Mouse (Mus musculus) ES-E14 (cell line): Measurements from ENCODE around the gene Chac2. TPM values are rescaled to one million over a fixed set of nuclear protein-coding genes. Genes with fewer than 3 reads are reported as not detected.

Experiments
- DNase-seq: peaks from one replicate; pipeline ENCODE4 v3.0.0-alpha.2; 2013; ENCODE audit warnings: low read depth, low spot score
- H3K27ac ChIP-seq: 2 replicates; pipeline ENCODE4 v1.5.1; 2012; ENCODE audit warnings: low read depth, mild to moderate bottlenecking, low read length, moderate library complexity, mixed read lengths; ENCODE audit not compliant: poor library complexity, insufficient read depth, severe bottlenecking
- H3K36me3 ChIP-seq: 2 replicates; pipeline ENCODE4 v1.6.1; 2012; ENCODE audit warnings: mild to moderate bottlenecking, low read length, moderate library complexity, mixed read lengths; ENCODE audit not compliant: control insufficient read depth, poor library complexity, insufficient read depth, severe bottlenecking
- H3K4me1 ChIP-seq, 2 experiments: fragments of 150-350 bp in 1 of 2; sonication (generic) in 1 of 2; 2 replicates each; pipeline ENCODE4 v1.6.1; 2012; ENCODE audit warnings: low read length in 2 of 2, mild to moderate bottlenecking in 1 of 2, mixed read lengths in 1 of 2; ENCODE audit not compliant: control insufficient read depth in 2 of 2, insufficient read depth in 2 of 2, poor library complexity in 1 of 2
- H3K4me3 ChIP-seq, 2 experiments: fragments of 150-350 bp in 1 of 2; sonication (generic) in 1 of 2; 2 replicates each; pipeline ENCODE4 v1.5.1; 2012; ENCODE audit warnings: low read length in 2 of 2, low read depth in 1 of 2, mild to moderate bottlenecking in 1 of 2, mixed read lengths in 1 of 2; ENCODE audit not compliant: insufficient read depth in 1 of 2, poor library complexity in 1 of 2, severe bottlenecking in 1 of 2
- H3K9ac ChIP-seq: 2 replicates; pipeline ENCODE4 v1.6.1; 2012; ENCODE audit warnings: low read depth, mild to moderate bottlenecking, low read length, mixed read lengths; ENCODE audit not compliant: poor library complexity, insufficient read depth, severe bottlenecking
- H3K9me3 ChIP-seq: fragments of 150-350 bp; sonication (generic); 2 replicates; pipeline ENCODE4 v1.6.1; 2012; ENCODE audit warnings: low read depth, mild to moderate bottlenecking, low read length; ENCODE audit not compliant: control insufficient read depth, insufficient read depth
- CHD2 ChIP-seq: IDR thresholded peaks from 2 replicates; pipeline ENCODE4 v1.6.1; 2014; ENCODE audit warnings: mild to moderate bottlenecking, low read depth, low read length, inconsistent platforms
- HCFC1 ChIP-seq: IDR thresholded peaks from 2 replicates; pipeline ENCODE4 v1.6.1; 2012; ENCODE audit warnings: low read length, inconsistent platforms, borderline replicate concordance; ENCODE audit not compliant: insufficient read depth
- MAFK ChIP-seq: IDR thresholded peaks from 2 replicates; pipeline ENCODE4 v1.6.1; 2014; ENCODE audit warnings: mild to moderate bottlenecking, low read depth, low read length, inconsistent platforms; ENCODE audit not compliant: insufficient read depth
- ZC3H11A ChIP-seq: IDR thresholded peaks from 2 replicates; pipeline ENCODE4 v1.6.1; 2012; ENCODE audit warnings: low read depth, mild to moderate bottlenecking, inconsistent platforms, low read length, borderline replicate concordance
- ZNF384 ChIP-seq: IDR thresholded peaks from 2 replicates; pipeline ENCODE4 v1.6.1; 2012; ENCODE audit warnings: low read depth, low read length, inconsistent platforms
- in situ Hi-C, 2 experiments: fragments of 600-800 bp; cut with MboI; formaldehyde crosslinking; loops; one replicate each; pipeline ENCODE4 v1.15.1; 2025; ENCODE audit warnings: low sequenced_read_pairs in 2 of 2, inconsistent platforms in 1 of 2; ENCODE audit not compliant: unreplicated experiment in 2 of 2
- total RNA-seq: library from RNA; depleted of rRNA; stranded (reverse); fragments of 300-350 nt; gene quantifications from 2 replicates; pipeline ENCODE4 v1.2.3, GENCODE M21; 2012; rRNA removed

Chac2 gene
- total RNA-seq, 1 experiment: 5.3 TPM

DNA sequence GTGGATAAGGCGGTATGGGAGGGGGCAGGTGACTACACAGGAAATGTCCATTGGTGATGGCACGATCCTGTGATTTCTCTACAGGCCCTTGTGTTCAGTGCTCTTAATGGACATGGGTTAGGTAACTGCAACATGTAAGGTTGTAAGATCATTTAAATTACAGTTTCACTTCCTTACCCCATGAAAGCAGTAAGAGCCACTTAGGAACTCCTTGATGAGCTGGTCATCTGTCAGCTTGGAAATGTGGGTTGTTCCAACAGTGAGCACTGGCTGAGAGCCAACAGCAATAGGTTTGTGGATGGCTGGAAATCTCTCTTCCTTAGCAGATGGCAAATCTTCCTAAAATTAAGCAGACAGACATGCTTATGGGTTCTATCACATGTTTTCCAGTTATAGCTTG is 42.6 kb downstream of the Chac2 start:
- DNase-seq: no peak
- H3K36me3 ChIP-seq: peaks cover 14% of the 10 kb centered on the region
- TF ChIP-seq ZNF384: no peak
- no peak for TF ChIP-seq MAFK
- no peak for TF ChIP-seq ZC3H11A
- no peak for TF ChIP-seq HCFC1
- H3K9me3 ChIP-seq: no peaks in the 10 kb centered on the region
- in situ Hi-C loops: no loop called here
- no peak overlapping the region for H3K9ac ChIP-seq
- H3K4me3 ChIP-seq: no peak overlapping the region
- no peaks in the 10 kb centered on the region for H3K4me1 ChIP-seq
- no peak overlapping the region for H3K27ac ChIP-seq

DNA sequence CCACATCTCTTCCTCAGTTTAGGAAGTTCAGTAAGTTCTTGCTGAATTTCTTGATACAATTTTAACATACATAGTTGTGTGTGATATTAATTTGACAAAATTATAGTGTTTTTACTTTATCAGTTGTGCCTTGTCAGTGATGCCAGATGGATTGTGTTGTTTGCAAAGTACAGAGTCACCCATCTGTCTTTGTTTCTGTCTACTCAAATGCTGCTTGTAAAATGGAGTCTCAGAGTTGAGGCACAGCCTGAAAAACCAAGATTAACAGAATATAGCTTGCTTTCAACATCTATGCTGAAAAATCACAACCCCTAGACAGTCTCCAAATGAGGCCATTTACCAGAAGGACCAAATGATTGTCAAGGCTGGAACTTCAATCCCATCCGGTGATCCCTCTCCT is 57.7 kb downstream of the Chac2 start:
- no peak overlapping the region for H3K4me3 ChIP-seq
- H3K27ac ChIP-seq: no peak overlapping the region
- no peak for TF ChIP-seq ZC3H11A
- no peak for TF ChIP-seq CHD2
- no peak for TF ChIP-seq HCFC1
- TF ChIP-seq MAFK: no peak
- TF ChIP-seq ZNF384: no peak
- H3K9me3 ChIP-seq: no peaks in the 10 kb centered on the region
- in situ Hi-C loops: no loop called here
- no peak overlapping the region for H3K9ac ChIP-seq
- DNase-seq: no peak
- no peaks in the 10 kb centered on the region for H3K4me1 ChIP-seq
- H3K36me3 ChIP-seq: peaks cover 3% of the 10 kb centered on the region; the same call in 1 of the 2 replicates

DNA sequence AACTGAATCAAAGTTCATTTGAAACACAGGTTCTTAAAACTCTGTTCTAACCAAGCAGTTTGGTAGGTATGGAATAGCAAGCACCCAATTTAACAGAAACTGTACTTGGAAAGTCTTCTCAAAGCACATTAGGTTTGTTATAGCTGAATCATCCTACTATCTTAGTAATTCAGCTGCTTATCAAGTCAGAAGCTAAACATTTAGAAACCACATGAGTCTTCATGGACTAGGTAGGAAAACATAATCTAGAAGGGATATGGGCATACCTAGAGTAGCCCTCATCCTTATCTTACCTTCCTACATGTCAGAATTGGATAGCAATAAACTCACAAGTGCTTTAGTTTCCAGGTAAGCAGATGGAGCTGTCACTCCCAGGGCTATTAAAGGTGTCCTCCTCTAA is 58.1 kb downstream of the Chac2 start:
- Histone ChIP-seq H3K36me3 (peaks cover 3% of the 10 kb centered on the region; the same call in 1 of the 2 replicates), H3K4me3 (no peak overlapping the region), H3K27ac (no peak overlapping the region), H3K9me3 (no peaks in the 10 kb centered on the region), H3K9ac (no peak overlapping the region), H3K4me1 (no peaks in the 10 kb centered on the region)
- TF ChIP-seq ZC3H11A (no peak), CHD2 (no peak), ZNF384 (no peak)
- in situ Hi-C loops: no loop called here
- no peak for DNase-seq

Other genes starting within 250 kb of the Chac2 start
- gene Psme4, start 214.6 kb downstream of the Chac2 start, total RNA-seq: 64.0 and 91.2 TPM in 2 replicates
- gene Gpr75, start 101.0 kb downstream of the Chac2 start, total RNA-seq: 0.80 and 0.95 TPM in 2 replicates
- gene Asb3, start 100.9 kb downstream of the Chac2 start, total RNA-seq: 7.4 and 9.7 TPM in 2 replicates
- gene Erlec1, start 32.0 kb downstream of the Chac2 start, total RNA-seq: 10.8 and 12.9 TPM in 2 replicates
- not detected in 2 replicates for gene Gm17332, start 196.1 kb upstream of the Chac2 start, total RNA-seq